Mouse (Mus musculus): ENCODE measurements around the gene Trpv3. TPM values are rescaled to one million over a fixed set of nuclear protein-coding genes. Genes with fewer than 3 reads are reported as not detected.
A peak's percentile ranks its signal among the peaks of the same experiment; 100 is the strongest.

Trpv3 gene
- 0.04 and 0.10 TPM in 2 replicates for polyA plus RNA-seq (2015; fragmentation: Nextera tagmentation; extraction: Ambion mirVana)

- H3K9me3 ChIP-seq = no peaks in the 10 kb centered on the region
- no peaks in the 10 kb centered on the region for H3K4me1 ChIP-seq (replicated peaks)
- no peak within 1 kb of the TSS for H3K4me3 ChIP-seq (replicated peaks)
- H3K27ac ChIP-seq = no peak within 1 kb of the TSS
- no peaks in the 10 kb centered on the region for H3K27me3 ChIP-seq (replicated peaks)
- H3K4me2 ChIP-seq (replicated peaks) = no peak within 1 kb of the TSS
- 69% methylated on average over 7 of the region's 7 CpGs for WGBS
- peak; percentile 90 for ATAC-seq
- H3K9ac ChIP-seq = no peak within 1 kb of the TSS
- H3K36me3 ChIP-seq = no peaks in the 10 kb centered on the region
Measured at GRCm38 (mm10) chr11:73267267-73267666, at the start of gene Trpv3. TSS of gene Trpv3 (plus strand) at chr11:73267388.

DNA sequence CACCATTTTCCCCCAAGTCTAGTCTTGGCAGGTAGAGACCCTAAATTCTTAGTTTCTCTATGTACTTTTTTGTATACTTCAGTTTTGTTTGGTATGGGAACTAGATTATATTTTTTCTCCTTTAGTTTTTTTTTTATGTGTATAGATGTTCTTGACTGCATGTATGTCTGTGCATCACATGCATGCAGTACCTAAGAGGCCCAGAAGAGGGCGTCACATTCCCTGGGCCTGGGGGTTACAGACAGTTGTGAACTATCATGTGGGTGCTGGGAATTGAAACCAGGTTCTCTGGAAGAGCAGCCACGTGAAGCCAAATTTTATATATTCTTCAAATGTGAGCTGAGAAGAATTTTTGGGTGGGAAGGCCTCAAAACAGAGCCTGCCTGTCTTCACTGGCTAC lies 47.5 kb upstream of the Trpv3 start:
- ATAC-seq = no peak
- no peaks in the 10 kb centered on the region for H3K9me3 ChIP-seq
- no peaks in the 10 kb centered on the region for H3K4me1 ChIP-seq (replicated peaks)
- no peaks in the 10 kb centered on the region for H3K27me3 ChIP-seq (replicated peaks)
- H3K4me2 ChIP-seq (replicated peaks) = no peak overlapping the region
- H3K4me3 ChIP-seq (replicated peaks) = no peak overlapping the region
- no peak overlapping the region for H3K27ac ChIP-seq
- no peak overlapping the region for H3K9ac ChIP-seq
- H3K36me3 ChIP-seq = no peaks in the 10 kb centered on the region
- 64% methylated on average over 2 of the region's 2 CpGs for WGBS

- no peak for ATAC-seq
- H3K4me2 ChIP-seq (replicated peaks) = no peak overlapping the region
- 89% methylated on average over 1 of the region's 1 CpGs for WGBS
Measured at GRCm38 (mm10) chr11:73220651-73221050, 46.5 kb upstream of the Trpv3 start.

DNA sequence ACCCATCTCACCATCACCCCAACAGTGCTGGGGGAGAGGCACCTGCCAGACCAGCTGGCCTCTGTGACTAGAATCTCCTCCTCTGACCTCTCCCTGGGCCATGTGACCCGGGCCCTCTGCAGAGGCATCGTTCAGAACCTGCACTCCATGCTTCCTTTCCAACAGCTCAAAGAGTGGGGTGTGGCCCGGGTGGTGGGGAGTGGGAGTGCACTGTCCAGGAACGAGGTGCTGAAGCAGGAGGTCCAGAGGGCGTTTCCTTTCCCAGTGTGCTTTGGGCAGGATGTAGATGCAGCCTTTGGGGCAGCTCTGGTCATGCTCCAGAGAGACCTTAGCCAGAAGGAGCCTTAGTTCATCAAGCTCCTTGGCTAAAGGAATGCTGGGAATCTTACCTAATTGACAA lies 44.3 kb upstream of the Trpv3 start:
- WGBS = 27% methylated on average over 5 of the region's 5 CpGs
- Histone ChIP-seq H3K9ac (no peak overlapping the region), H3K4me2 (replicated peaks) (no peak overlapping the region), H3K36me3 (no peaks in the 10 kb centered on the region), H3K4me3 (replicated peaks) (no peak overlapping the region), H3K27me3 (replicated peaks) (no peaks in the 10 kb centered on the region), H3K9me3 (no peaks in the 10 kb centered on the region), H3K27ac (no peak overlapping the region), H3K4me1 (replicated peaks) (no peaks in the 10 kb centered on the region)
- no peak for ATAC-seq

More at GRCm38 (mm10) chr11:73220651-73221050, 46.5 kb upstream of the Trpv3 start:
- Histone ChIP-seq H3K36me3 (no peaks in the 10 kb centered on the region), H3K27ac (no peak overlapping the region), H3K27me3 (replicated peaks) (no peaks in the 10 kb centered on the region), H3K9me3 (no peaks in the 10 kb centered on the region), H3K4me3 (replicated peaks) (no peak overlapping the region), H3K9ac (no peak overlapping the region), H3K4me1 (replicated peaks) (no peaks in the 10 kb centered on the region)

GRCm38 (mm10) chr11:73223966-73224365 lies 43.2 kb upstream of the Trpv3 start:
- H3K4me1 ChIP-seq (replicated peaks) = no peaks in the 10 kb centered on the region
- 77% methylated on average over 2 of the region's 2 CpGs for WGBS
- 0 out of 2 replicates have a peak, but pooled peaks have one; percentile 31 for ATAC-seq

DNA sequence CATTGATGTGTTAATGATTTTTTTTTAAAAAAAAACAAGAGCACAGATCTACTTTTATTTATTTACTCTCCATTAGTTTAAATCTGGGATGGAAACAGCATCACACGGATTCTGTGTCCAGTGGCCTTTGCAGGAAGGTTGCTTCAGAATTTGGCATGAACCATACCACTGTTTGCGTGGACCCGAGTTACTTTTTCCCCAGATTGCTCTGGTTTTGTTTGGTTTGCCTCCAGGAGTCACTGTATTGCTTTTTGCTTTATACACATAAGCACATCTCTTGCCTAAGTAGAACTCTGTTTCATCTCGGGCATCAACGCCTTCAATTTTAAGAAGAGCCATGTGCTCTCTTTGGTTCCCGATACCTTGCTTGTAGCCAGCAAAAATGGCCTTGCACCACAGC lies 41.3 kb upstream of the Trpv3 start:
- Histone ChIP-seq H3K9me3 (no peaks in the 10 kb centered on the region), H3K4me2 (replicated peaks) (no peak overlapping the region), H3K36me3 (no peaks in the 10 kb centered on the region), H3K4me1 (replicated peaks) (no peaks in the 10 kb centered on the region), H3K4me3 (replicated peaks) (no peak overlapping the region), H3K27me3 (replicated peaks) (no peaks in the 10 kb centered on the region), H3K27ac (no peak overlapping the region), H3K9ac (no peak overlapping the region)
- WGBS = 88% methylated on average over 6 of the region's 6 CpGs
- no peak for ATAC-seq

More at GRCm38 (mm10) chr11:73223966-73224365, 43.2 kb upstream of the Trpv3 start:
- Histone ChIP-seq H3K9ac (no peak overlapping the region), H3K4me3 (replicated peaks) (no peak overlapping the region), H3K9me3 (no peaks in the 10 kb centered on the region), H3K27ac (no peak overlapping the region), H3K4me2 (replicated peaks) (no peak overlapping the region), H3K36me3 (no peaks in the 10 kb centered on the region), H3K27me3 (replicated peaks) (no peaks in the 10 kb centered on the region)

- Histone ChIP-seq H3K9me3 (no peaks in the 10 kb centered on the region), H3K9ac (no peak overlapping the region), H3K4me1 (replicated peaks) (no peaks in the 10 kb centered on the region), H3K4me2 (replicated peaks) (no peak overlapping the region), H3K36me3 (no peaks in the 10 kb centered on the region), H3K27me3 (replicated peaks) (no peaks in the 10 kb centered on the region), H3K4me3 (replicated peaks) (no peak overlapping the region), H3K27ac (no peak overlapping the region)
- ATAC-seq = no peak
- 83% methylated on average over 5 of the region's 5 CpGs for WGBS
Measured at GRCm38 (mm10) chr11:73228881-73229280, 38.3 kb upstream of the Trpv3 start.

- ATAC-seq = no peak
Measured at GRCm38 (mm10) chr11:73230081-73230480, 37.1 kb upstream of the Trpv3 start.

GRCm38 (mm10) chr11:73232513-73232912 lies 34.7 kb upstream of the Trpv3 start:
- H3K4me3 ChIP-seq (replicated peaks) = no peak overlapping the region
- H3K36me3 ChIP-seq = no peaks in the 10 kb centered on the region
- ATAC-seq = no peak
- H3K4me2 ChIP-seq (replicated peaks) = no peak overlapping the region
- H3K9ac ChIP-seq = no peak overlapping the region
- no peak overlapping the region for H3K27ac ChIP-seq
- H3K9me3 ChIP-seq = no peaks in the 10 kb centered on the region
- 64% methylated on average over 2 of the region's 2 CpGs for WGBS
- H3K4me1 ChIP-seq (replicated peaks) = peaks cover 4% of the 10 kb centered on the region; the same call in 1 of the 2 replicates
- H3K27me3 ChIP-seq (replicated peaks) = no peaks in the 10 kb centered on the region

More at GRCm38 (mm10) chr11:73230081-73230480, 37.1 kb upstream of the Trpv3 start:
- no peaks in the 10 kb centered on the region for H3K36me3 ChIP-seq
- H3K4me1 ChIP-seq (replicated peaks) = no peaks in the 10 kb centered on the region
- no peak overlapping the region for H3K9ac ChIP-seq
- H3K4me3 ChIP-seq (replicated peaks) = no peak overlapping the region
- no peak overlapping the region for H3K27ac ChIP-seq
- H3K4me2 ChIP-seq (replicated peaks) = no peak overlapping the region
- no peaks in the 10 kb centered on the region for H3K27me3 ChIP-seq (replicated peaks)
- no peaks in the 10 kb centered on the region for H3K9me3 ChIP-seq
- WGBS = 89% methylated on average over 5 of the region's 5 CpGs

- H3K27me3 ChIP-seq (replicated peaks) = no peaks in the 10 kb centered on the region
- H3K4me3 ChIP-seq (replicated peaks) = no peak within 1 kb of the TSS
- no peak for ATAC-seq
- no peaks in the 10 kb centered on the region for H3K36me3 ChIP-seq
- H3K9me3 ChIP-seq = no peaks in the 10 kb centered on the region
- H3K4me1 ChIP-seq (replicated peaks) = peaks cover 4% of the 10 kb centered on the region; the same call in 1 of the 2 replicates
- 79% methylated on average over 5 of the region's 5 CpGs for WGBS
- no peak within 1 kb of the TSS for H3K27ac ChIP-seq
- H3K4me2 ChIP-seq (replicated peaks) = no peak within 1 kb of the TSS
- H3K9ac ChIP-seq = no peak within 1 kb of the TSS
Measured at GRCm38 (mm10) chr11:73233992-73234391, 33.2 kb upstream of the Trpv3 start, which contains the start of gene Trpv1. TSS of gene Trpv1 (plus strand) at chr11:73234292.

DNA sequence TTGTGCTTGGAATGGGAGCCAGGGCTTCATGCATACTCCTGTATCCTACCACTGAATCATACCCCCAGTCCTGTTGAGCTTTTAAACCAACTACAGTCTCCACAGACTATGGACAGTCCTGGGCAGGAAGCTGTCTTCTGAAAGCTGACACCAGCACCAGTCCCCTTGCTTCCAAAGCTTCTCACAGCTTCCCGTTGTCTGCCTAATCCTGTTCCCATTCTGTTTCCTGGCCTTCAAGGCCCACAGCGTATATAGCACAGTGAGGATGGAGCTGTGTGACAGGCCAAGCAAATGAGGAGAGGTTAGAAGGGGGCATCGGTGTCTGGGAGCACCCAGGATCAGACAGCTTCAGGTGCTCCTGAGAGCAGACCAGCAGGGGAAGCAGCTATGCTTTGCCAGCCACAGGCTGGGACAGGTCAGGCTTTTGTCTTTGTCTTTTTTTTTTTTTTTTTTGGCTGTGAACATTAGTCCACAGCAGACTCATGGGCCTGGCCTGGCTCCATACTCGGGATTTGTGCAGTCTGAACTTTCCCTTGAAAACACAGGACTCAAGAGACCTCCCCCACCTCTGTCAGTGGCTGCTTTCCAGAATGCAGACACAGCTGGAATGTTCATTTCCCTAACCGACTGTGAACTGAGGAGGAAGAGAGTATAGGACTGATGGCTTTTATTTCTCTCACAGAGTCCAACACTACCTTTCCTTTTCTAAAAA lies 31.0 kb upstream of the Trpv3 start:
- Histone ChIP-seq H3K36me3 (no peaks in the 10 kb centered on the region), H3K9ac (no peak overlapping the region), H3K4me3 (replicated peaks) (no peak overlapping the region), H3K4me1 (replicated peaks) (peaks cover 4% of the 10 kb centered on the region; the same call in 1 of the 2 replicates), H3K9me3 (no peaks in the 10 kb centered on the region), H3K27me3 (replicated peaks) (no peaks in the 10 kb centered on the region), H3K4me2 (replicated peaks) (no peak overlapping the region), H3K27ac (peak overlapping the region; percentile 79)
- ATAC-seq = peak; percentile 55
- WGBS = 32% methylated on average over 5 of the region's 5 CpGs

GRCm38 (mm10) chr11:73236731-73237130 lies 30.5 kb upstream of the Trpv3 start:
- 58% methylated on average over 3 of the region's 3 CpGs for WGBS
- ATAC-seq = no peak; the same call in 1 of the 2 replicates
- Histone ChIP-seq H3K27ac (no peak overlapping the region), H3K9me3 (no peaks in the 10 kb centered on the region), H3K27me3 (replicated peaks) (no peaks in the 10 kb centered on the region), H3K4me3 (replicated peaks) (no peak overlapping the region), H3K9ac (no peak overlapping the region), H3K36me3 (no peaks in the 10 kb centered on the region), H3K4me2 (replicated peaks) (no peak overlapping the region), H3K4me1 (replicated peaks) (peaks cover 4% of the 10 kb centered on the region; the same call in 1 of the 2 replicates)

- 69% methylated on average over 6 of the region's 6 CpGs for WGBS
- H3K27ac ChIP-seq = 0 out of 2 replicates have a peak overlapping the region, but pooled peaks have one; percentile 18
Measured at GRCm38 (mm10) chr11:73242199-73242598, 25.0 kb upstream of the Trpv3 start.

More at GRCm38 (mm10) chr11:73242199-73242598, 25.0 kb upstream of the Trpv3 start:
- Histone ChIP-seq H3K27me3 (replicated peaks) (no peaks in the 10 kb centered on the region), H3K9me3 (no peaks in the 10 kb centered on the region), H3K4me1 (replicated peaks) (peaks cover 2% of the 10 kb centered on the region; the same call in 1 of the 2 replicates), H3K9ac (no peak overlapping the region), H3K4me2 (replicated peaks) (no peak overlapping the region), H3K36me3 (no peaks in the 10 kb centered on the region), H3K4me3 (replicated peaks) (peak overlapping the region; percentile 7; the same call in 1 of the 2 replicates)
- peak; percentile 51 for ATAC-seq

Data from intestine, embryonic 15.5 days (tissue).